Mouse (Mus musculus): ENCODE results near the gene Psmd12. TPM values are rescaled to one million over a fixed set of nuclear protein-coding genes. Genes with fewer than 3 reads are reported as not detected.
"Not testable (repeated sequence)": the region's sequence is repeated elsewhere in the genome, so short reads cannot be mapped to it uniquely, and the experiment has no call there.

Psmd12 gene
- polyA plus RNA-seq, 1 experiment from 2014 or later = 92.6 TPM

GRCm38 (mm10) chr11:107471071-107471720, 8.1 kb upstream of the Psmd12 start:
- Histone ChIP-seq H3K36me3 (ENCODE audit: insufficient read depth, low read length) (no peaks in the 10 kb centered on the region), H3K4me3 (ENCODE audit: low read depth, low read length) (peak overlapping the region; percentile 76), H3K9ac (replicated peaks; ENCODE audit: low read depth) (0 out of 2 replicates have a peak overlapping the region, but pooled peaks have one; percentile 76), H3K27me3 (replicated peaks; ENCODE audit: insufficient read depth, low read length) (no peaks in the 10 kb centered on the region), H3K9me3 (ENCODE audit: low read length) (no peaks in the 10 kb centered on the region), H3K4me2 (replicated peaks; ENCODE audit: low read depth, low read length) (peak overlapping the region; percentile 99), H3K4me1 (ENCODE audit: insufficient read depth, low read depth, low read length) (peaks cover 8% of the 10 kb centered on the region; the same call in 1 of the 2 replicates), H3K27ac (ENCODE audit: low read length) (peak overlapping the region; percentile 88)
- ATAC-seq = no peak
- WGBS = 3% methylated on average over 11 of the region's 11 CpGs
- no peak for DNase-seq (ENCODE audit: low spot score)
- TF ChIP-seq CTCF (IDR thresholded peaks at IDR 0.05) (no peak), EP300 (IDR thresholded peaks at IDR 0.05) (no peak)

- Histone ChIP-seq H3K36me3 (ENCODE audit: insufficient read depth, low read length) (no peaks in the 10 kb centered on the region), H3K9ac (replicated peaks; ENCODE audit: low read depth) (no peak overlapping the region), H3K27me3 (replicated peaks; ENCODE audit: insufficient read depth, low read length) (no peaks in the 10 kb centered on the region), H3K27ac (ENCODE audit: low read length) (no peak overlapping the region), H3K4me2 (replicated peaks; ENCODE audit: low read depth, low read length) (no peak overlapping the region), H3K4me3 (ENCODE audit: low read depth, low read length) (no peak overlapping the region), H3K9me3 (ENCODE audit: low read length) (no peaks in the 10 kb centered on the region), H3K4me1 (ENCODE audit: insufficient read depth, low read depth, low read length) (peaks cover 4% of the 10 kb centered on the region; the same call in 1 of the 2 replicates)
- WGBS = 93% methylated on average over 3 of the region's 3 CpGs
- ATAC-seq (no peak), DNase-seq (ENCODE audit: low spot score) (no peak)
- TF ChIP-seq EP300 (IDR thresholded peaks at IDR 0.05) = no peak
- TF ChIP-seq CTCF (IDR thresholded peaks at IDR 0.05) = no peak
Observed at GRCm38 (mm10) chr11:107472304-107472703, 7.0 kb upstream of the Psmd12 start.

GRCm38 (mm10) chr11:107473137-107473820, 6.0 kb upstream of the Psmd12 start:
- DNase-seq (ENCODE audit: low spot score) (peak; percentile 94), ATAC-seq (no peak; the same call in 1 of the 2 replicates)
- no peaks in the 10 kb centered on the region for H3K36me3 ChIP-seq (ENCODE audit: insufficient read depth, low read length)
- no peak overlapping the region for H3K4me2 ChIP-seq (replicated peaks; ENCODE audit: low read depth, low read length)
- no peak overlapping the region for H3K27ac ChIP-seq (ENCODE audit: low read length)
- WGBS = 24% methylated on average over 8 of the region's 8 CpGs
- H3K9me3 ChIP-seq (ENCODE audit: low read length) = no peaks in the 10 kb centered on the region
- H3K9ac ChIP-seq (replicated peaks; ENCODE audit: low read depth) = no peak overlapping the region
- TF ChIP-seq EP300 (IDR thresholded peaks at IDR 0.05) (0 out of 2 replicates have a peak, but pooled peaks have one; percentile 9), CTCF (IDR thresholded peaks at IDR 0.05) (peak; percentile 81)
- H3K4me3 ChIP-seq (ENCODE audit: low read depth, low read length) = no peak overlapping the region
- H3K27me3 ChIP-seq (replicated peaks; ENCODE audit: insufficient read depth, low read length) = no peaks in the 10 kb centered on the region
- H3K4me1 ChIP-seq (ENCODE audit: insufficient read depth, low read depth, low read length) = peaks cover 4% of the 10 kb centered on the region; the same call in 1 of the 2 replicates

GRCm38 (mm10) chr11:107479862-107480203, 549 bp downstream of the Psmd12 start:
- Histone ChIP-seq H3K4me1 (ENCODE audit: insufficient read depth, low read depth, low read length) (peaks cover 6% of the 10 kb centered on the region; the same call in 1 of the 2 replicates), H3K27ac (ENCODE audit: low read length) (peak overlapping the region; percentile 84), H3K4me3 (ENCODE audit: low read depth, low read length) (peak overlapping the region; percentile 79), H3K9ac (replicated peaks; ENCODE audit: low read depth) (peak overlapping the region; percentile 88), H3K9me3 (ENCODE audit: low read length) (no peaks in the 10 kb centered on the region), H3K4me2 (replicated peaks; ENCODE audit: low read depth, low read length) (peak overlapping the region; percentile 75), H3K36me3 (ENCODE audit: insufficient read depth, low read length) (no peaks in the 10 kb centered on the region), H3K27me3 (replicated peaks; ENCODE audit: insufficient read depth, low read length) (no peaks in the 10 kb centered on the region)
- DNase-seq (ENCODE audit: low spot score) (peak; percentile 24), ATAC-seq (0 out of 2 replicates have a peak, but pooled peaks have one; percentile 3)
- WGBS = 1% methylated on average over 10 of the region's 10 CpGs
- TF ChIP-seq EP300 (IDR thresholded peaks at IDR 0.05) (no peak), CTCF (IDR thresholded peaks at IDR 0.05) (no peak)

- H3K4me2 ChIP-seq (replicated peaks; ENCODE audit: low read depth, low read length) = no peak overlapping the region
- peaks cover 29% of the 10 kb centered on the region for H3K36me3 ChIP-seq (ENCODE audit: insufficient read depth, low read length)
- ATAC-seq = no peak
- no peak overlapping the region for H3K27ac ChIP-seq (ENCODE audit: low read length)
- no peak for DNase-seq (ENCODE audit: low spot score)
- H3K9me3 ChIP-seq (ENCODE audit: low read length) = no peaks in the 10 kb centered on the region
- peaks cover 6% of the 10 kb centered on the region; the same call in 1 of the 2 replicates for H3K4me1 ChIP-seq (ENCODE audit: insufficient read depth, low read depth, low read length)
- TF ChIP-seq CTCF (IDR thresholded peaks at IDR 0.05) (no peak), EP300 (IDR thresholded peaks at IDR 0.05) (no peak)
- H3K9ac ChIP-seq (replicated peaks; ENCODE audit: low read depth) = no peak overlapping the region
- WGBS = 85% methylated on average over 3 of the region's 3 CpGs
- no peaks in the 10 kb centered on the region for H3K27me3 ChIP-seq (replicated peaks; ENCODE audit: insufficient read depth, low read length)
- no peak overlapping the region for H3K4me3 ChIP-seq (ENCODE audit: low read depth, low read length)
Observed at GRCm38 (mm10) chr11:107484341-107484740, 5.1 kb downstream of the Psmd12 start.

- no peak for ATAC-seq
- Histone ChIP-seq H3K4me3 (ENCODE audit: low read depth, low read length) (no peak overlapping the region), H3K9me3 (ENCODE audit: low read length) (no peaks in the 10 kb centered on the region), H3K4me1 (ENCODE audit: insufficient read depth, low read depth, low read length) (no peaks in the 10 kb centered on the region), H3K27me3 (replicated peaks; ENCODE audit: insufficient read depth, low read length) (no peaks in the 10 kb centered on the region), H3K9ac (replicated peaks; ENCODE audit: low read depth) (no peak overlapping the region), H3K36me3 (ENCODE audit: insufficient read depth, low read length) (peaks cover 1% of the 10 kb centered on the region; the same call in 1 of the 2 replicates), H3K4me2 (replicated peaks; ENCODE audit: low read depth, low read length) (no peak overlapping the region), H3K27ac (ENCODE audit: low read length) (no peak overlapping the region)
- no peak for DNase-seq (ENCODE audit: low spot score)
- TF ChIP-seq CTCF (IDR thresholded peaks at IDR 0.05) (peak; percentile 27; the same call in 1 of the 2 replicates), EP300 (IDR thresholded peaks at IDR 0.05) (no peak)
- 81% methylated on average over 8 of the region's 8 CpGs for WGBS
Observed at GRCm38 (mm10) chr11:107502801-107503200, 23.5 kb downstream of the Psmd12 start.

GRCm38 (mm10) chr11:107504364-107504763, 25.1 kb downstream of the Psmd12 start:
- not testable (repeated sequence) for H3K4me1 ChIP-seq (ENCODE audit: insufficient read depth, low read depth, low read length)

More at GRCm38 (mm10) chr11:107504364-107504763, 25.1 kb downstream of the Psmd12 start:
- not testable (repeated sequence) for DNase-seq (ENCODE audit: low spot score); ATAC-seq; H3K9ac ChIP-seq (replicated peaks; ENCODE audit: low read depth); H3K27ac ChIP-seq (ENCODE audit: low read length); H3K27me3 ChIP-seq (replicated peaks; ENCODE audit: insufficient read depth, low read length); H3K9me3 ChIP-seq (ENCODE audit: low read length); H3K4me3 ChIP-seq (ENCODE audit: low read depth, low read length); H3K36me3 ChIP-seq (ENCODE audit: insufficient read depth, low read length); H3K4me2 ChIP-seq (replicated peaks; ENCODE audit: low read depth, low read length)
- 93% methylated on average over 3 of the region's 4 CpGs for WGBS
